ENCODE assay signal across 8 mouse cellular contexts in the genomic region with DNA sequence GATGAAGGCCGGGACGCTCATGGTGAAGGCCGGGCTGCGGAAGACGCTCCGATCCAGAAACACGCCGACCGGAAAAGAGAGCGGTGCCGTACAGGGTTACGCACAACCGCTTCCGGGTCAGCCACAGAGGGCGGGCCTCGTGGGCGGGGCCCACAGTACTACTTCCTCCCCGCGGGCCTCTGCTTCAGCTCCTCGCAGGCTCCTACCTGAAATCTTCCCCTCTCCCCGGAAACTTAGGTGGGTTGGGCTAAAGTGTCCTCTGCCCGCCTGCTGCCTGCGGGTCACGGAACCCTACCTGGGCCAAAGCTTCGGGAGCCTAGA. TPM values are rescaled to one million over a fixed set of nuclear protein-coding genes. Genes with fewer than 3 reads are reported as not detected.
DNase-seq lines count a peak whose midpoint lies in the region; ATAC-seq and TF ChIP-seq lines count a peak whose summit lies in the region.

A gene (minus strand): TSS at position 114 of the 321 bp plus-strand sequence.

- H3K4me2 ChIP-seq in kidney, embryonic 14.5 days (replicated peaks; ENCODE audit: low read depth, low read length): peak within 1 kb of the TSS; percentile 83
- H3K4me2 ChIP-seq in limb, embryonic 15.5 days: peak within 1 kb of the TSS; percentile 62

- peaks cover 6% of the 10 kb centered on the region for H3K4me1 ChIP-seq in bone marrow macrophage, adult 2 months (ENCODE audit: control insufficient read depth, insufficient read depth, low read length)
- no peaks in the 10 kb centered on the region for H3K4me1 ChIP-seq in embryonic fibroblast, embryonic 13.5 days (ENCODE audit: control insufficient read depth, insufficient read depth, low read length)
- peaks cover 9% of the 10 kb centered on the region for H3K4me1 ChIP-seq in kidney, embryonic 14.5 days (ENCODE audit: control insufficient read depth, insufficient read depth, low read length)
- peaks cover 6% of the 10 kb centered on the region for H3K4me1 ChIP-seq in limb, embryonic 15.5 days

- TF ChIP-seq POLR2A in bone marrow macrophage, adult 2 months (IDR thresholded peaks at IDR 0.05; ENCODE audit: borderline replicate concordance, low read depth, low read length): no peak
- TF ChIP-seq POLR2A in embryonic fibroblast, embryonic 13.5 days (IDR thresholded peaks at IDR 0.05; ENCODE audit: low read depth, low read length): peak; percentile 67

- no peaks in the 10 kb centered on the region for H3K9me3 ChIP-seq in kidney, embryonic 14.5 days (ENCODE audit: control insufficient read depth, low read length)
- no peaks in the 10 kb centered on the region for H3K9me3 ChIP-seq in limb, embryonic 15.5 days

- WGBS in kidney, embryonic 14.5 days: 0% methylated on average over 22 of the region's 25 CpGs
- under 1% methylated on average over 18 of the region's 25 CpGs for WGBS in limb, embryonic 15.5 days

- peak; percentile 99 for ATAC-seq in kidney, embryonic 14.5 days (ENCODE audit: low FRiP score, low TSS enrichment)
- ATAC-seq in limb, embryonic 15.5 days (ENCODE audit: insufficient number of reproducible peaks, low FRiP score, low TSS enrichment, low read depth): peak; percentile 97

- no peaks in the 10 kb centered on the region for H3K27me3 ChIP-seq in kidney, embryonic 14.5 days (ENCODE audit: control insufficient read depth, insufficient read depth, low read length)
- no peaks in the 10 kb centered on the region for H3K27me3 ChIP-seq in limb, embryonic 15.5 days

- H3K4me3 ChIP-seq in bone marrow macrophage, adult 2 months (ENCODE audit: insufficient read depth, low read length): peak within 1 kb of the TSS; percentile 100
- H3K4me3 ChIP-seq in embryonic fibroblast, embryonic 13.5 days (ENCODE audit: insufficient read depth, low read length): peak within 1 kb of the TSS; percentile 90
- peak within 1 kb of the TSS; percentile 59 for H3K4me3 ChIP-seq in kidney, embryonic 14.5 days (ENCODE audit: low read length)
- peak within 1 kb of the TSS; percentile 89 for H3K4me3 ChIP-seq in limb, embryonic 15.5 days

- peak within 1 kb of the TSS; percentile 87 for H3K9ac ChIP-seq in kidney, embryonic 14.5 days (ENCODE audit: low read depth, low read length)
- peak within 1 kb of the TSS; percentile 90 for H3K9ac ChIP-seq in limb, embryonic 15.5 days

- no peak for TF ChIP-seq CTCF in bone marrow macrophage, adult 2 months (IDR thresholded peaks at IDR 0.05; ENCODE audit: low read depth, low read length)
- no peak for TF ChIP-seq CTCF in embryonic fibroblast, embryonic 13.5 days (IDR thresholded peaks at IDR 0.05; ENCODE audit: borderline replicate concordance, insufficient read depth, low read length)

- peak within 1 kb of the TSS; percentile 43 for H3K27ac ChIP-seq in bone marrow macrophage, adult 2 months (ENCODE audit: insufficient read depth, low read depth, low read length)
- peak within 1 kb of the TSS; percentile 31 for H3K27ac ChIP-seq in embryonic fibroblast, embryonic 13.5 days (ENCODE audit: insufficient read depth, low read length)
- H3K27ac ChIP-seq in kidney, embryonic 14.5 days (ENCODE audit: low read depth, low read length): peak within 1 kb of the TSS; percentile 74
- peak within 1 kb of the TSS; percentile 79 for H3K27ac ChIP-seq in limb, embryonic 15.5 days

- H3K36me3 ChIP-seq in kidney, embryonic 14.5 days (ENCODE audit: control insufficient read depth, insufficient read depth, low read length): peaks cover 20% of the 10 kb centered on the region
- H3K36me3 ChIP-seq in limb, embryonic 15.5 days: peaks cover 20% of the 10 kb centered on the region

- peak; percentile 96 for DNase-seq in A20 (ENCODE audit: low read depth, low spot score)
- DNase-seq in heart, adult 9 months (ENCODE audit: low spot score in 2 of 2): peak; percentile 89 to 93
- DNase-seq in monocyte, adult 2 months (ENCODE audit: low read depth in 1 of 2, low spot score in 2 of 2): peak; percentile 70 to 87
- DNase-seq in spleen, postnatal 36 days (ENCODE audit: low spot score in 2 of 2): peak; percentile 93 to 94

RNA-seq across cellular contexts. Expression of the gene that starts here (rescaled TPM):
- polyA plus RNA-seq in bone marrow macrophage, adult 2 months (2012; ENCODE audit: insufficient read depth, insufficient read length, missing spikeins): 158 and 169 TPM in 2 replicates
- 209 and 215 TPM in 2 replicates for polyA plus RNA-seq in embryonic fibroblast, embryonic 13.5 days (2011; ENCODE audit: insufficient read length, low read depth, missing spikeins)
- 463 and 518 TPM in 2 replicates for polyA plus RNA-seq in kidney, embryonic 14.5 days (2014; fragmentation: Nextera tagmentation; extraction: Ambion mirVana)
- 227 and 238 TPM in 2 replicates for polyA plus RNA-seq in limb, embryonic 15.5 days (2015; fragmentation: Nextera tagmentation; extraction: Ambion mirVana)

Comparison
In these comparisons a context has a peak if more than half of its experiments do, and no peak if none do; other contexts are left out.
1. Peak in every context shown above with its lines: DNase-seq, ATAC-seq, H3K4me3 ChIP-seq and H3K27ac ChIP-seq.